Mouse (Mus musculus): ENCODE results near the gene Pdgfd.

DNA sequence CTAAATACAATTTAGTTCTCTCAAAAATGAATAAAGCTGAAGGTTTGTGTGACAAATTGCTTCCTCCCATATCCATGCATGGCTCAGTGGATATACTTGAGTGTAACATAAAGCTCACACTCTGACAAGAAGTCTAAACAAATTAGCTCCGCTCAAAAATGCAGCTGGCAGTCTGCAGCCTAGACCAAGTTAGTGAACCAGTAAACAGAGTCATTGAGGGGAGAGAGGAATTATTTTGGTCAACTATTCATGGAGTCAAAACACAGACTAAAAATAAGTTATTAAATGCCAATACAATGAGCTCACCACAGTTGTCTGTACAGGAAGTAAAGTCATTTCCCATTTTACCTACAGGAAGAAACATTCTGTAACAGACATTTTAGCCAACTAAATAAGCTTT, 233.4 kb downstream of the Pdgfd start:
- no peak for TF ChIP-seq CTCF (IDR thresholded peaks at IDR 0.05; ENCODE audit: low read depth)
- no peak for TF ChIP-seq EP300 (IDR thresholded peaks at IDR 0.05; ENCODE audit: low read depth)
